Mouse (Mus musculus) limb, embryonic 11.5 days (tissue): ENCODE measurements around the gene Plekha7. TPM values are rescaled to one million over a fixed set of nuclear protein-coding genes. Genes with fewer than 3 reads are reported as not detected.

Experiments used
- ATAC-seq: fragments of 200-750 bp; cut with Nextera tagmentation; 2 replicates; pipeline ENCODE4 v1.8.0; 2017; ENCODE audit warnings: low read depth; ENCODE audit not compliant: insufficient number of reproducible peaks, low FRiP score, low TSS enrichment
- DNase-seq: peaks from one replicate; pipeline ENCODE4 v3.0.0-alpha.2; 2015; ENCODE audit warnings: low spot score
- H3K27ac ChIP-seq: fragments of 300-500 bp; sonication (generic); replicated peaks from 2 replicates; pipeline ENCODE4 v1.5.1; 2014; ENCODE audit warnings: low read depth, mild to moderate bottlenecking, low read length
- H3K27me3 ChIP-seq: fragments of 300-500 bp; sonication (generic); 2 replicates; pipeline ENCODE4 v1.6.1; 2014; ENCODE audit warnings: mild to moderate bottlenecking, low read length, mixed read lengths; ENCODE audit not compliant: control insufficient read depth, insufficient read depth
- H3K36me3 ChIP-seq: fragments of 300-500 bp; sonication (generic); 2 replicates; pipeline ENCODE4 v1.6.1; 2014; ENCODE audit warnings: mild to moderate bottlenecking, low read length, moderate library complexity, mixed read lengths; ENCODE audit not compliant: control insufficient read depth, insufficient read depth
- H3K4me1 ChIP-seq: fragments of 300-500 bp; sonication (generic); 2 replicates; pipeline ENCODE4 v1.6.1; 2014; ENCODE audit warnings: low read length, mixed read lengths; ENCODE audit not compliant: control insufficient read depth, insufficient read depth
- H3K4me2 ChIP-seq: fragments of 300-500 bp; sonication (generic); 2 replicates; pipeline ENCODE4 v1.6.1; 2014; ENCODE audit warnings: low read depth, mild to moderate bottlenecking, moderate library complexity; ENCODE audit not compliant: severe bottlenecking
- H3K4me3 ChIP-seq: fragments of 300-500 bp; sonication (generic); 2 replicates; pipeline ENCODE4 v1.5.1; 2014; ENCODE audit warnings: low read depth, low read length
- H3K9ac ChIP-seq: fragments of 300-500 bp; sonication (generic); 2 replicates; pipeline ENCODE4 v1.6.1; 2014; ENCODE audit warnings: mild to moderate bottlenecking, low read length
- H3K9me3 ChIP-seq: fragments of 300-500 bp; sonication (generic); 2 replicates; pipeline ENCODE4 v1.6.1; 2016; ENCODE audit warnings: low read length; ENCODE audit not compliant: control insufficient read depth
- WGBS: fragments of 180-500 bp; shearing (Covaris S2); extraction: QIAGEN DNeasy Blood & Tissue Kit; methylation state at CpG from one replicate; pipeline ENCODE4 v1.1.7; 2014; 5-methylcytosine and 5-hydroxymethylcytosine counted together
- polyA plus RNA-seq: library from polyadenylated mRNA; unstranded; fragments of >200 nt; fragmentation: Nextera tagmentation; extraction: Ambion mirVana; gene quantifications from 2 replicates; pipeline ENCODE4 v1.2.1, GENCODE M21; 2014

Gene Plekha7
- polyA plus RNA-seq, 1 experiment from 2014 or later = 3.7 TPM

DNA sequence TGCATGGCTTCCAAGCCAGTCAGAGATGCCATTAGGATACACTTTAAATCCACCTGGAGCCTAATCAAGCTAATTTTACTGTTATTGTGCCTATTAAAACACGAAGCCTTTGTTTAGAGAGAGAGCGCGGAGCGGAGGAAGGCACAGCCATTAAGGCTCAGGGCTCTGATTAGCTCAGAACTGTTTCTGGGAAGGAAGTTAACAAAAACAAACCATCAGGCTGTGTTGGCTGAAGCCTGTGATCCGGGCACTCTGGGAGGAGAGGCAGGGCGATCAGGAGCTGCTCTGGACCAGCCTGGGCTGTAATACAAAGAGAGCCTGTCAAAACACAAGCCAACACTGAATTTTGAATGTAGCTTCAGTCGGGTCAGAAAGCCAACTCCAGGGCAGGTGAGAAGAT is 66.6 kb downstream of the Plekha7 start:
- Histone ChIP-seq H3K4me3 (no peak overlapping the region), H3K27me3 (peaks cover 20% of the 10 kb centered on the region), H3K36me3 (no peaks in the 10 kb centered on the region), H3K27ac (no peak overlapping the region), H3K4me1 (peaks cover 21% of the 10 kb centered on the region), H3K9me3 (no peaks in the 10 kb centered on the region), H3K4me2 (no peak overlapping the region; the same call in 1 of the 2 replicates), H3K9ac (peak overlapping the region; percentile 43; the same call in 1 of the 2 replicates)
- 26% methylated on average over 7 of the region's 7 CpGs for WGBS
- ATAC-seq (no peak), DNase-seq (no peak)

DNA sequence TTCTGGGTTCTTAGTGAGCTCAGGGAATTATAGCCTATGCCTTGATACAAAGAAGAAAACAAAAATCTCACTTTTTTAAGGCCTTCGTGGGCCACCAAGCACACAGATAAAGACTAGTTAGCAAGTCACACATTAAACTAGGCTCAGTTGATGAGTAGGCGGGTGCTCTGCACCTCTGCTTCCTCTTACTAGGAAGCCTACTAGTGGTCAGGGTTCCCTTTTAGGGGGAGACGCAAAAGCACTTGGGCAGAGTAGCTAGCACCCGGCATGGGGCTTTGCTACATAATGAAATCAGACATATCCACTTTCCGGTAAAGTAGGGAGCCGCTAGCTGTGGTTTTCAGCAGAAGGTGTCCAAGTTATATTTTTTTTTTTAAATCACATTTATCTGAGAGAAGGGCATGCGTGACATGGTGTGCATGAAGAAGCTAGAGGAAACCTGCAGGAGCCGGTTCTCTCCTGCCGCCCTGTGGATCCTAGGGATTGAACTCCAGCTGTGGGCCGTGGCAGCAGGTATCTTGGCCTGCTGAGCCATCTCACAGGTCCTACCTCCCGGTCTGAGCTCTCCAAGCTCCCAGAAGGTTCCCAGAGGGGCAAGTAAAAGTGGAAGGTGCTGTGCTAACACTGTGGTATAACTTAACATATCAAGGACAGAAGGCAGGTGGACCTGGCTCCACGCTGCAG is 67.2 kb downstream of the Plekha7 start:
- 66% methylated on average over 12 of the region's 12 CpGs for WGBS

DNA sequence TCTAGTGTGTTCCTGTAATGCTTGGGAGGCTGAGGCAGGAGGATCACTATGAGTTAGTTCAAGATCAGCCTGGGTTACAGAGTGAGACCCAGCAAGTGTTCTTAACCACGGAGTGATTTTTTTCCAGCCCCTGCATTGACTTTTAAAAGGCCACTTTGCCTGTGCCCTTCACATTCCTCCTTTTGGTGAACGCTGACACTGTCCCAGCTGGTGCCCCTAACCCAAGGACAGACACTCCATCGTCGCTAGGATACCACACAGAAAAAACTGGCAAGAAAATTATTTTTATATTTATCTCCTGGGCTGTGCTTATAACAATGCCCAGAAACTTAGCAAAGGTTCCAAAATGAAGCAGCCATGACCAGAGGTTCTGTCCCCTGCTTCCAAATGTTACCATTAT is 67.8 kb downstream of the Plekha7 start:
- H3K27ac ChIP-seq = no peak overlapping the region
- WGBS = 87% methylated on average over 4 of the region's 4 CpGs
- ATAC-seq = no peak

More for the DNA sequence above, 67.2 kb downstream of the Plekha7 start:
- peaks cover 24% of the 10 kb centered on the region for H3K27me3 ChIP-seq
- H3K9ac ChIP-seq = no peak overlapping the region; the same call in 1 of the 2 replicates
- ATAC-seq = no peak
- H3K4me3 ChIP-seq = no peak overlapping the region
- H3K4me1 ChIP-seq = peaks cover 20% of the 10 kb centered on the region
- no peaks in the 10 kb centered on the region for H3K9me3 ChIP-seq
- H3K4me2 ChIP-seq = no peak overlapping the region
- H3K36me3 ChIP-seq = no peaks in the 10 kb centered on the region
- no peak for DNase-seq
- no peak overlapping the region for H3K27ac ChIP-seq

DNA sequence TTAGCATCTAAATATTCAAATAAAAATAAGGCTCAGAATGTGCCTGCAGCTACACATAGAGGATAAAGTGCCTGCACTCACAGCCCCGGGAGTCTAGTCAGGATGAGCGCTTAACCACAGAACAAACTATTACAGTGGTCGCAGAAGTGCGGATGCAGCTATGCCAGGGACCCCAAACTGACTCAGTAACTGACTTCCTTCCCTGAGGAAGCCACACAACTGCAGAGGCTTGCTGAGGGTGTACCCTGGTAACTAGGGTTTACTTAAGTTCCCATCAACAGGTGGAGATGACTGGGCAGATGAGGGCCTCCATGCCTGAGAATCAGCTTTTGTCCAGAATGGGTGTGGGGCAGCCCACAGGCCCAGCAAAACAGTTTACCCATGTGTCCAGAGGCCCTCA is 69.9 kb downstream of the Plekha7 start:
- H3K27ac ChIP-seq = no peak overlapping the region
- DNase-seq (no peak), ATAC-seq (no peak)
- H3K4me1 ChIP-seq = peaks cover 22% of the 10 kb centered on the region
- no peaks in the 10 kb centered on the region for H3K9me3 ChIP-seq
- 80% methylated on average over 4 of the region's 4 CpGs for WGBS
- H3K9ac ChIP-seq = no peak overlapping the region
- H3K4me2 ChIP-seq = no peak overlapping the region
- H3K36me3 ChIP-seq = no peaks in the 10 kb centered on the region
- peaks cover 30% of the 10 kb centered on the region for H3K27me3 ChIP-seq
- no peak overlapping the region for H3K4me3 ChIP-seq

More for the DNA sequence above, 67.8 kb downstream of the Plekha7 start:
- no peak overlapping the region for H3K4me2 ChIP-seq
- H3K9me3 ChIP-seq = no peaks in the 10 kb centered on the region
- peaks cover 29% of the 10 kb centered on the region for H3K27me3 ChIP-seq
- no peak overlapping the region for H3K9ac ChIP-seq
- peaks cover 20% of the 10 kb centered on the region for H3K4me1 ChIP-seq
- no peaks in the 10 kb centered on the region for H3K36me3 ChIP-seq
- DNase-seq = no peak
- H3K4me3 ChIP-seq = no peak overlapping the region

DNA sequence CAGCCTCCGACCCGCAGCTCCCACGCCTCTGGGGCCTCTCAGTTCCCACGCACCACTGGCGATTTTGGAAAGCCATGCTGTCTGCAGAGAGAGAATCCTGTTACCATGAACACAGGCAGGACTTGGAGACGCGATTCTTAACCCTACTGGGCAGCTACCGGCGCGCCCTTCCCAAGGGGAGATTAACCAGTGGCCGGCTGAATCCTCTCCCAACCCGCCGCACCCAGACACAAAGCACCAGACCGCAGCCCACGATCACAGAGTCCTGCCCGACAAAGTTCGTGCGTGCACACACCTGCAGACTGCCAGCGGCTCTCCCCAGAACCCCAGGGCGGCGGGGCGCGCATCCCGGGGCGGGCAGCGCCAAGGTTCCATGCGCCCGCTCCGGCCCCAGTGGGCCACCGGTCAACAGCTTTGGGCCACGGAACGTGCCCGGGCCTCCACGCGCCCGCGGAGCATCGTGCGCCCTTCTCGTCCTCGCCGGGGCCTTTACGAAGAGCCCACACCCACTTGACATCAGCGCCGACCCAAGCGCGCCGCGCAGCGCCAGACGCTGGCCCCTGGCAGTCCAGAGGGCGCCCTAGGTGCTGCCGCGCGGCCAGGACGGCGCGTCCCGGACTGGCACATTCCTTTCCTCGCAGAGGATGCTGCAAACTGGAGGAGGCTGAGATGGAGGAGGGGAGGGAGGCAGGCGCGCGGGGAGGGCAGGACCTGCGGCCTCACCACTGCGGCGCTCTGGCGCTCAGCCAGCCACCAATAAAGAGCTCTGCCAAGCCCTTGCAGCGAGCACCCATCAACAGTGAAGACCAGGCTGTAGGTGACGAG is 70.8 kb downstream of the Plekha7 start:
- ATAC-seq (peak; percentile 59; the same call in 1 of the 2 replicates), DNase-seq (peak; percentile 52)
- Histone ChIP-seq H3K9me3 (no peaks in the 10 kb centered on the region), H3K27ac (no peak overlapping the region), H3K4me1 (peaks cover 24% of the 10 kb centered on the region), H3K4me3 (peak overlapping the region; percentile 47), H3K9ac (peak overlapping the region; percentile 57), H3K36me3 (no peaks in the 10 kb centered on the region), H3K27me3 (peaks cover 30% of the 10 kb centered on the region), H3K4me2 (peak overlapping the region; percentile 99)
- under 1% methylated on average over 69 of the region's 69 CpGs for WGBS

DNA sequence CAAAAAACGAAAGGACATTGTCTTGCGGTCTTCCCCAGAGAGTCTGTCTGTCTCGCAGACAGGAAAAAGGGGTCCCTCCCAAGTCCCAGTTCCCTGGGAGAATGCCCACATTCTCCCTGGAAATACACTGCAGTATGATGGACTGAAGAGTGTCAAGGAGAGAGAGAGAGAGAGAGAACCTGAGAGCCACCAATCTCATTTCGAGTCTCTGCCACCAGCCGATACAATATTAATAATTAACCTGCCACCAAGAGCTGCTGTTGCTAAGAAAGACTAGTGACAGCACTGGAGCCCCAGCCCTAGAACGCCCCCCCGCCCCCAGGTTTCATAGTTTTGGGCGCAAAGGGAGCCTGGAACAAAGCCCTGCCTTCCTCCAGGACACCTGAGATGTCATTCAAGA is 71.6 kb downstream of the Plekha7 start:
- Histone ChIP-seq H3K4me1 (peaks cover 21% of the 10 kb centered on the region), H3K36me3 (no peaks in the 10 kb centered on the region), H3K4me3 (peak overlapping the region; percentile 47), H3K4me2 (peak overlapping the region; percentile 99), H3K9ac (no peak overlapping the region), H3K27me3 (peaks cover 30% of the 10 kb centered on the region), H3K9me3 (no peaks in the 10 kb centered on the region), H3K27ac (no peak overlapping the region)
- WGBS = 66% methylated on average over 8 of the region's 8 CpGs
- DNase-seq = no peak
- ATAC-seq = no peak

DNA sequence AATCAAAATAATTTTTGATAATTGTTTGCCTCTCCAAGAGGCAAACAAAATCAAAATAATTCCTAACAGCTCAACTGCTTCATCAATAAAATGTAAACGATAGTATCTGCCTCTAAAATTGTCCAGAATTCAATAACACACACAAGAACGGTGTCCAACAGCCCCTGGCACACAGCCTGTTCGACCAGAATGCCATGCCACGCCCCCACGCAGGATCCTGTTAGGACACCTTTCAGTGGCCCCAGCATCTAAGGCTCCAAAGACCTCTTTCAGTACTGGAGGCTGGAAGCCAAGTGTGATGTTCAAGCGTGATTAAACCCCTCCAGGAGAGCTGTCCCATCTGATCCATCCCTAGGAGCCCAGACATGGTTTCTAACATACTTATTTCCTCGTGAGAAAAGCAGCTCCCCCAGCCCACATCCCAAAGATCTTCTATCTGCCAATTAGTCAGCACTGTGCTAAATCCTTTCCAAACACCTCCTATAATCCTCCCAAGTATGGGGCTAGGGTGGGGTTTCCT is 73.8 kb downstream of the Plekha7 start:
- no peaks in the 10 kb centered on the region for H3K36me3 ChIP-seq
- peaks cover 30% of the 10 kb centered on the region for H3K27me3 ChIP-seq
- 68% methylated on average over 7 of the region's 7 CpGs for WGBS
- DNase-seq (no peak), ATAC-seq (no peak)
- H3K4me2 ChIP-seq = no peak overlapping the region
- H3K4me1 ChIP-seq = peaks cover 16% of the 10 kb centered on the region; the same call in 1 of the 2 replicates
- no peaks in the 10 kb centered on the region for H3K9me3 ChIP-seq
- H3K27ac ChIP-seq = no peak overlapping the region
- H3K9ac ChIP-seq = no peak overlapping the region
- H3K4me3 ChIP-seq = no peak overlapping the region

DNA sequence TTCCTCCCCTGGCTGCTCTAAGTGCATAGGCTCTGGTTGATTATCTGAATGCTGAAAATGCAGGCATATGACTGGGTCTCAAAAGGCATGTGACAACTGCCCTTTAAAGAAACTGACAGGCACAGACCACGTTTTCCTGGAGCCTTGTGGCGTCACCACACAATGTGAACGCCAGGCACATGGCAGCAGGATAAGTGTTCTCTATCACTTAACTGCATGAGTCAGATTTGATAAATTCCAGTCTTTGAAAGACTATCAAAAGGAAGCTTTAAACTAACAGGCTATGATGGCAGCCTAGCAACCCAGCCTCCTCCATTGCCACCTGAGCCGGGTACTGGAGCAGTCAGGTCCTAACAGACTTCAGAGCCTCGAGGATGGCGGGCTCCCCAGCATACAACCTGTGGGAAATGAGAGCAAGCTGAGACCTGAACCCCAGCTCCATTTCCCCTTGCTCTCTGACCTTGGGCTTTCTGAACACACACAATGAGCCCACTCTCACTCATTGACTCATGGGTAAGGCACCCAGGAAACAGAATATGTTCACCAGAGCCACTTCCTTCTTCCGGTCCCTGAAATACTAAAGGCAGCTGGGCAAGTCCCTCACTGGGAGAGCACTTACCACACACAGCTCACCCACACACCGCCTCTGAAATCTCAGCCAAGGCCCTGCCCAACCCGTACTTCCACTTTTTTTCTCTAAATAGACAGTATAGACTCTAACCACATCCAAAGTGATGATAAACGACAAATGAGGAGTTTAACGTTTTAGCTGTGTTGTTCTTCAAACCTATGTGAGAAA is 77.2 kb downstream of the Plekha7 start:
- Histone ChIP-seq H3K9ac (no peak overlapping the region), H3K4me3 (no peak overlapping the region), H3K36me3 (no peaks in the 10 kb centered on the region), H3K27ac (no peak overlapping the region), H3K4me2 (no peak overlapping the region), H3K27me3 (peaks cover 6% of the 10 kb centered on the region), H3K4me1 (0 out of 2 replicates have a peak, but pooled peaks cover 4% of the 10 kb centered on the region), H3K9me3 (no peaks in the 10 kb centered on the region)
- DNase-seq (no peak), ATAC-seq (no peak)
- WGBS = 80% methylated on average over 11 of the region's 11 CpGs
